ENCODE assay signal across 20 mouse cellular contexts in genomic region chr3:92024541-92024940, GRCm38 (mm10). TPM values are rescaled to one million over a fixed set of nuclear protein-coding genes. Genes with fewer than 3 reads are reported as not detected.
DNase-seq lines count a peak whose midpoint lies in the region; ATAC-seq and TF ChIP-seq lines count a peak whose summit lies in the region.
"Not testable (repeated sequence)": the region's sequence is repeated elsewhere in the genome, so short reads cannot be mapped to it uniquely, and the experiment has no call there.
"Had no signal": no experiment of that assay in that cellular context is flagged by ENCODE, and none has a peak within 500 bp of the region (broad histone marks: within the 10 kb centered on the region; RNA-seq: fewer than 3 reads in every experiment).

No protein-coding gene starts in this region.

- not testable (repeated sequence) for H3K36me3 ChIP-seq in embryonic facial prominence, embryonic 11.5 days (replicated peaks; ENCODE audit: control insufficient read depth, insufficient read depth, low read depth, low read length); forebrain, embryonic 15.5 days; heart, embryonic 16.5 days (ENCODE audit: control insufficient read depth, insufficient read depth); hindbrain, postnatal 0 days (ENCODE audit: insufficient read depth, low read length); limb, embryonic 15.5 days; midbrain, embryonic 15.5 days (replicated peaks); stomach, postnatal 0 days (ENCODE audit: control insufficient read depth, insufficient read depth, low read length)

- not testable (repeated sequence) for H3K4me3 ChIP-seq in embryonic facial prominence, embryonic 11.5 days (ENCODE audit: low read depth, low read length); heart, embryonic 16.5 days (ENCODE audit: low read length); hindbrain, postnatal 0 days (ENCODE audit: low read length); limb, embryonic 15.5 days; stomach, postnatal 0 days (ENCODE audit: low read depth, low read length)
- peak overlapping the region; percentile 7; the same call in 1 of the 2 replicates for H3K4me3 ChIP-seq in forebrain, embryonic 15.5 days
- H3K4me3 ChIP-seq in midbrain, embryonic 15.5 days, result 0 out of 2 replicates have a peak overlapping the region, but pooled peaks have one; percentile 7

- not testable (repeated sequence) for H3K27me3 ChIP-seq in embryonic facial prominence, embryonic 11.5 days (ENCODE audit: control insufficient read depth, insufficient read depth, low read length); forebrain, embryonic 15.5 days; heart, embryonic 16.5 days (ENCODE audit: control insufficient read depth, insufficient read depth, low read length); hindbrain, postnatal 0 days (ENCODE audit: insufficient read depth, low read length); limb, embryonic 15.5 days; midbrain, embryonic 15.5 days (replicated peaks); stomach, postnatal 0 days (ENCODE audit: control insufficient read depth, insufficient read depth, low read length)

- DNase-seq in R1 (ENCODE audit: low read depth, low spot score), result peak; percentile 66
- peak; percentile 1 for DNase-seq in embryonic facial prominence, embryonic 11.5 days (ENCODE audit: low spot score)
- not testable (repeated sequence) for DNase-seq in hindbrain, postnatal 0 days (ENCODE audit: low spot score); stomach, postnatal 0 days (ENCODE audit: low spot score)

- TF ChIP-seq CTCF in hindbrain, postnatal 0 days (IDR thresholded peaks at IDR 0.05; ENCODE audit: low read depth); stomach, postnatal 0 days (IDR thresholded peaks at IDR 0.05; ENCODE audit: low read depth): not testable (repeated sequence)

- H3K4me2 ChIP-seq in embryonic facial prominence, embryonic 11.5 days (ENCODE audit: low read depth, low read length), result not testable (repeated sequence)
- peak overlapping the region; percentile 8; the same call in 1 of the 2 replicates for H3K4me2 ChIP-seq in forebrain, embryonic 15.5 days (replicated peaks)
- H3K4me2 ChIP-seq in heart, embryonic 16.5 days (ENCODE audit: low read depth, low read length), result peak overlapping the region; percentile 50
- H3K4me2 ChIP-seq in hindbrain, postnatal 0 days (ENCODE audit: low read depth, low read length), result peak overlapping the region; percentile 34
- H3K4me2 ChIP-seq in limb, embryonic 15.5 days, result peak overlapping the region; percentile 19; the same call in 1 of the 2 replicates
- H3K4me2 ChIP-seq in midbrain, embryonic 15.5 days, result peak overlapping the region; percentile 32
- H3K4me2 ChIP-seq in stomach, postnatal 0 days (replicated peaks; ENCODE audit: low read depth), result 0 out of 2 replicates have a peak overlapping the region, but pooled peaks have one; percentile 3

- not testable (repeated sequence) for H3K9me3 ChIP-seq in embryonic facial prominence, embryonic 11.5 days (replicated peaks; ENCODE audit: control insufficient read depth, low read length); forebrain, embryonic 15.5 days; heart, embryonic 16.5 days (replicated peaks; ENCODE audit: control insufficient read depth, low read length); hindbrain, postnatal 0 days (ENCODE audit: low read length); limb, embryonic 15.5 days; midbrain, embryonic 15.5 days; stomach, postnatal 0 days (ENCODE audit: control insufficient read depth, low read length)

- not testable (repeated sequence) for H3K9ac ChIP-seq in embryonic facial prominence, embryonic 11.5 days (replicated peaks; ENCODE audit: low read length); forebrain, embryonic 15.5 days (replicated peaks); heart, embryonic 16.5 days (ENCODE audit: low read length); hindbrain, postnatal 0 days (replicated peaks; ENCODE audit: low read length); limb, embryonic 15.5 days; midbrain, embryonic 15.5 days; stomach, postnatal 0 days (ENCODE audit: low read length)

- H3K27ac ChIP-seq in embryonic facial prominence, embryonic 11.5 days (replicated peaks; ENCODE audit: low read depth, low read length); forebrain, embryonic 15.5 days (replicated peaks); heart, embryonic 16.5 days (ENCODE audit: low read length); hindbrain, postnatal 0 days; limb, embryonic 15.5 days; midbrain, embryonic 15.5 days; stomach, postnatal 0 days (replicated peaks): not testable (repeated sequence)

- WGBS in embryonic facial prominence, embryonic 11.5 days, result 60% methylated on average over 24 of the region's 24 CpGs
- 60% methylated on average over 24 of the region's 24 CpGs for WGBS in forebrain, embryonic 15.5 days
- 46% methylated on average over 24 of the region's 24 CpGs for WGBS in heart, embryonic 16.5 days
- 62% methylated on average over 24 of the region's 24 CpGs for WGBS in hindbrain, postnatal 0 days
- 64% methylated on average over 24 of the region's 24 CpGs for WGBS in limb, embryonic 15.5 days
- 57% methylated on average over 24 of the region's 24 CpGs for WGBS in midbrain, embryonic 15.5 days
- WGBS in stomach, postnatal 0 days, result 60% methylated on average over 24 of the region's 24 CpGs

- H3K4me1 ChIP-seq in embryonic facial prominence, embryonic 11.5 days (ENCODE audit: control insufficient read depth, insufficient read depth, low read length); forebrain, embryonic 15.5 days; heart, embryonic 16.5 days (ENCODE audit: control insufficient read depth, insufficient read depth, low read length); hindbrain, postnatal 0 days (ENCODE audit: insufficient read depth, low read length); limb, embryonic 15.5 days; midbrain, embryonic 15.5 days; stomach, postnatal 0 days (replicated peaks; ENCODE audit: control insufficient read depth, insufficient read depth): not testable (repeated sequence)

- not testable (repeated sequence) for TF ChIP-seq EP300 in stomach, postnatal 0 days (optimal IDR thresholded peaks at IDR 0.05)

- ATAC-seq in embryonic facial prominence, embryonic 11.5 days (replicated peaks; ENCODE audit: insufficient number of reproducible peaks, low FRiP score, low TSS enrichment, low read depth); forebrain, embryonic 15.5 days (replicated peaks); heart, embryonic 16.5 days (replicated peaks; ENCODE audit: extremely low read depth, insufficient read depth, low FRiP score); hindbrain, postnatal 0 days; limb, embryonic 15.5 days (ENCODE audit: insufficient number of reproducible peaks, low FRiP score, low TSS enrichment, low read depth); stomach, postnatal 0 days (ENCODE audit: low FRiP score, low TSS enrichment): not testable (repeated sequence)
- peak; percentile 54; the same call in 1 of the 2 replicates for ATAC-seq in midbrain, embryonic 15.5 days (replicated peaks)

RNA-seq across cellular contexts. Expression of gene Pglyrp3, which starts 10.2 kb away (rescaled TPM):
- not detected in 2 replicates for polyA plus RNA-seq in embryonic facial prominence, embryonic 11.5 days (2014; fragmentation: Nextera tagmentation; extraction: Ambion mirVana)
- polyA plus RNA-seq in forebrain, embryonic 15.5 days (2015; fragmentation: Nextera tagmentation; extraction: Ambion mirVana), result not detected in 2 replicates
- polyA plus RNA-seq in heart, embryonic 16.5 days (2015; fragmentation: Nextera tagmentation; extraction: Ambion mirVana), result not detected in 2 replicates
- not detected in 2 replicates for total RNA-seq in hindbrain, postnatal 0 days (2014; rRNA removed)
- not detected in 2 replicates for polyA plus RNA-seq in hindbrain, postnatal 0 days (2015; fragmentation: Nextera tagmentation; extraction: Ambion mirVana)
- polyA plus RNA-seq in limb, embryonic 15.5 days (2015; fragmentation: Nextera tagmentation; extraction: Ambion mirVana), result 4.3 and 4.6 TPM in 2 replicates
- polyA plus RNA-seq in midbrain, embryonic 15.5 days (2015; fragmentation: Nextera tagmentation; extraction: Ambion mirVana), result not detected in 2 replicates
- 4.3 and 4.6 TPM in 2 replicates for polyA plus RNA-seq in stomach, postnatal 0 days (2015; fragmentation: Nextera tagmentation; extraction: Ambion mirVana)
- total RNA-seq: adrenal gland, postnatal 36 days; gastrocnemius, postnatal 10 days; heart, postnatal 10 days; layer of hippocampus, adult 2 months; layer of hippocampus, postnatal 36 days; left cerebral cortex, postnatal 14 days; liver, adult 2 months; megakaryocyte, adult 5-6 weeks; MEL had no signal
- polyA plus RNA-seq: kidney, adult 2 months; liver, adult 2 months; liver, postnatal 0 days; neural tube, embryonic 14.5 days had no signal

RNA-seq across cellular contexts. Expression of gene Lor, which starts 58.4 kb away (rescaled TPM):
- polyA plus RNA-seq in embryonic facial prominence, embryonic 11.5 days (2014; fragmentation: Nextera tagmentation; extraction: Ambion mirVana), result 0.31 and 0.69 TPM in 2 replicates
- polyA plus RNA-seq in forebrain, embryonic 15.5 days (2015; fragmentation: Nextera tagmentation; extraction: Ambion mirVana), result 3.1 and 3.5 TPM in 2 replicates
- 0.13 and 0.29 TPM in 2 replicates for polyA plus RNA-seq in heart, embryonic 16.5 days (2015; fragmentation: Nextera tagmentation; extraction: Ambion mirVana)
- 0.68 and 2.2 TPM in 2 replicates for total RNA-seq in hindbrain, postnatal 0 days (2014; rRNA removed)
- polyA plus RNA-seq in hindbrain, postnatal 0 days (2015; fragmentation: Nextera tagmentation; extraction: Ambion mirVana), result 10.3 and 12.1 TPM in 2 replicates
- polyA plus RNA-seq in limb, embryonic 15.5 days (2015; fragmentation: Nextera tagmentation; extraction: Ambion mirVana), result 295 and 337 TPM in 2 replicates
- 8.8 TPM in 2 replicates for polyA plus RNA-seq in midbrain, embryonic 15.5 days (2015; fragmentation: Nextera tagmentation; extraction: Ambion mirVana)
- 1,111 and 1,600 TPM in 2 replicates for polyA plus RNA-seq in stomach, postnatal 0 days (2015; fragmentation: Nextera tagmentation; extraction: Ambion mirVana)
- total RNA-seq: gastrocnemius, postnatal 10 days; heart, postnatal 10 days; megakaryocyte, adult 5-6 weeks; MEL had no signal

Comparison
In these comparisons a context has a peak if more than half of its experiments do, and no peak if none do; other contexts are left out.
1. RNA of gene Lor, which starts 58.4 kb away (polyA plus RNA-seq): 1,111 to 1,600 TPM in stomach, postnatal 0 days and 295 to 337 TPM in limb, embryonic 15.5 days; 10.3 to 12.1 TPM in hindbrain, postnatal 0 days, 8.8 TPM in midbrain, embryonic 15.5 days, 3.1 to 3.5 TPM in forebrain, embryonic 15.5 days, 0.31 to 0.69 TPM in embryonic facial prominence, embryonic 11.5 days and 0.13 to 0.29 TPM in heart, embryonic 16.5 days; every median in the first group is over 10 times any median in the second.